Mouse (Mus musculus): ENCODE data around the gene Ptprg. TPM values are rescaled to one million over a fixed set of nuclear protein-coding genes. Genes with fewer than 3 reads are reported as not detected.

The Ptprg gene
- polyA plus RNA-seq, 2 experiments = 0.69 to 1.4 TPM

- no peaks in the 10 kb centered on the region for H3K4me1 ChIP-seq (replicated peaks; ENCODE audit: control insufficient read depth in 2 of 2, insufficient read depth in 2 of 2, low read length in 1 of 2)
- H3K36me3 ChIP-seq (replicated peaks; ENCODE audit: control insufficient read depth, insufficient read depth, low read depth) = no peaks in the 10 kb centered on the region
- WGBS (ENCODE audit: insufficient replicate concordance) = 49% methylated on average over 3 of the region's 3 CpGs
- no peaks in the 10 kb centered on the region for H3K9me3 ChIP-seq (ENCODE audit: control insufficient read depth, low read length)
- no peak overlapping the region for H3K27ac ChIP-seq
- TF ChIP-seq EP300 (IDR thresholded peaks at IDR 0.05; ENCODE audit: low read depth) (no peak), CTCF (IDR thresholded peaks at IDR 0.05; ENCODE audit: low read depth) (no peak)
- no peak overlapping the region for H3K9ac ChIP-seq (replicated peaks)
- no peak for ATAC-seq (ENCODE audit: insufficient read depth)
- DNase-seq (ENCODE audit: low read depth in 3 of 3, low spot score in 3 of 3) = no peak
- no peaks in the 10 kb centered on the region for H3K27me3 ChIP-seq (ENCODE audit: control insufficient read depth, insufficient read depth, low read length)
- no peak overlapping the region for H3K4me2 ChIP-seq (ENCODE audit: low read depth)
- no peak overlapping the region for H3K4me3 ChIP-seq (ENCODE audit: insufficient read depth in 1 of 2, low read depth in 2 of 2, low read length in 2 of 2)
Measured at GRCm38 (mm10) chr14:11890890-11891289, 337.6 kb downstream of the Ptprg start.

GRCm38 (mm10) chr14:11892621-11893020 is 339.3 kb downstream of the Ptprg start:
- Histone ChIP-seq H3K4me3 (ENCODE audit: insufficient read depth in 1 of 2, low read depth in 2 of 2, low read length in 2 of 2) (no peak overlapping the region), H3K9me3 (ENCODE audit: control insufficient read depth, low read length) (no peaks in the 10 kb centered on the region), H3K4me1 (replicated peaks; ENCODE audit: control insufficient read depth in 2 of 2, insufficient read depth in 2 of 2, low read length in 1 of 2) (no peaks in the 10 kb centered on the region), H3K9ac (replicated peaks) (no peak overlapping the region), H3K27ac (no peak overlapping the region), H3K27me3 (ENCODE audit: control insufficient read depth, insufficient read depth, low read length) (no peaks in the 10 kb centered on the region), H3K36me3 (replicated peaks; ENCODE audit: control insufficient read depth, insufficient read depth, low read depth) (no peaks in the 10 kb centered on the region), H3K4me2 (ENCODE audit: low read depth) (no peak overlapping the region)
- DNase-seq (ENCODE audit: low read depth in 3 of 3, low spot score in 3 of 3) (no peak), ATAC-seq (ENCODE audit: insufficient read depth) (no peak)
- WGBS (ENCODE audit: insufficient replicate concordance) = 45% methylated on average over 9 of the region's 9 CpGs
- TF ChIP-seq CTCF (IDR thresholded peaks at IDR 0.05; ENCODE audit: low read depth) (no peak), EP300 (IDR thresholded peaks at IDR 0.05; ENCODE audit: low read depth) (no peak)

GRCm38 (mm10) chr14:11895486-11895885 is 342.2 kb downstream of the Ptprg start:
- H3K4me1 ChIP-seq (replicated peaks; ENCODE audit: control insufficient read depth in 2 of 2, insufficient read depth in 2 of 2, low read length in 1 of 2) = no peaks in the 10 kb centered on the region
- H3K36me3 ChIP-seq (replicated peaks; ENCODE audit: control insufficient read depth, insufficient read depth, low read depth) = no peaks in the 10 kb centered on the region
- no peak overlapping the region for H3K9ac ChIP-seq (replicated peaks)
- no peak overlapping the region for H3K4me3 ChIP-seq (ENCODE audit: insufficient read depth in 1 of 2, low read depth in 2 of 2, low read length in 2 of 2)
- H3K4me2 ChIP-seq (ENCODE audit: low read depth) = no peak overlapping the region
- no peak for DNase-seq (ENCODE audit: low read depth in 3 of 3, low spot score in 3 of 3)
- TF ChIP-seq EP300 (IDR thresholded peaks at IDR 0.05; ENCODE audit: low read depth) = no peak
- no peak for TF ChIP-seq CTCF (IDR thresholded peaks at IDR 0.05; ENCODE audit: low read depth)
- no peaks in the 10 kb centered on the region for H3K27me3 ChIP-seq (ENCODE audit: control insufficient read depth, insufficient read depth, low read length)
- no peaks in the 10 kb centered on the region for H3K9me3 ChIP-seq (ENCODE audit: control insufficient read depth, low read length)
- ATAC-seq (ENCODE audit: insufficient read depth) = no peak
- H3K27ac ChIP-seq = no peak overlapping the region
- WGBS (ENCODE audit: insufficient replicate concordance) = 72% methylated on average over 13 of the region's 13 CpGs

GRCm38 (mm10) chr14:11902794-11903193 is 349.5 kb downstream of the Ptprg start:
- WGBS (ENCODE audit: insufficient replicate concordance) = 50% methylated on average over 2 of the region's 2 CpGs

GRCm38 (mm10) chr14:11906130-11906675 is 352.9 kb downstream of the Ptprg start:
- Histone ChIP-seq H3K9ac (replicated peaks) (no peak overlapping the region), H3K36me3 (replicated peaks; ENCODE audit: control insufficient read depth, insufficient read depth, low read depth) (no peaks in the 10 kb centered on the region), H3K27ac (no peak overlapping the region), H3K9me3 (ENCODE audit: control insufficient read depth, low read length) (no peaks in the 10 kb centered on the region), H3K4me2 (ENCODE audit: low read depth) (no peak overlapping the region), H3K27me3 (ENCODE audit: control insufficient read depth, insufficient read depth, low read length) (no peaks in the 10 kb centered on the region), H3K4me3 (ENCODE audit: insufficient read depth in 1 of 2, low read depth in 2 of 2, low read length in 2 of 2) (no peak overlapping the region), H3K4me1 (replicated peaks; ENCODE audit: control insufficient read depth in 2 of 2, insufficient read depth in 2 of 2, low read length in 1 of 2) (no peaks in the 10 kb centered on the region)
- WGBS (ENCODE audit: insufficient replicate concordance) = 62% methylated on average over 5 of the region's 5 CpGs
- DNase-seq (ENCODE audit: low read depth in 3 of 3, low spot score in 3 of 3) (no peak), ATAC-seq (ENCODE audit: insufficient read depth) (no peak)
- TF ChIP-seq EP300 (IDR thresholded peaks at IDR 0.05; ENCODE audit: low read depth) (no peak), CTCF (IDR thresholded peaks at IDR 0.05; ENCODE audit: low read depth) (no peak)

More at GRCm38 (mm10) chr14:11902794-11903193, 349.5 kb downstream of the Ptprg start:
- DNase-seq (ENCODE audit: low read depth in 3 of 3, low spot score in 3 of 3) (no peak), ATAC-seq (ENCODE audit: insufficient read depth) (no peak)
- Histone ChIP-seq H3K9me3 (ENCODE audit: control insufficient read depth, low read length) (no peaks in the 10 kb centered on the region), H3K4me2 (ENCODE audit: low read depth) (no peak overlapping the region), H3K4me3 (ENCODE audit: insufficient read depth in 1 of 2, low read depth in 2 of 2, low read length in 2 of 2) (no peak overlapping the region), H3K27ac (no peak overlapping the region), H3K27me3 (ENCODE audit: control insufficient read depth, insufficient read depth, low read length) (no peaks in the 10 kb centered on the region), H3K4me1 (replicated peaks; ENCODE audit: control insufficient read depth in 2 of 2, insufficient read depth in 2 of 2, low read length in 1 of 2) (no peaks in the 10 kb centered on the region), H3K36me3 (replicated peaks; ENCODE audit: control insufficient read depth, insufficient read depth, low read depth) (no peaks in the 10 kb centered on the region), H3K9ac (replicated peaks) (no peak overlapping the region)
- TF ChIP-seq CTCF (IDR thresholded peaks at IDR 0.05; ENCODE audit: low read depth) (no peak), EP300 (IDR thresholded peaks at IDR 0.05; ENCODE audit: low read depth) (no peak)
